Mouse (Mus musculus) layer of hippocampus, adult 18-20 months (tissue): ENCODE results near the gene Aurkb. TPM values are rescaled to one million over a fixed set of nuclear protein-coding genes. Genes with fewer than 3 reads are reported as not detected.

Experiments used
- DNase-seq, 2 experiments: peaks; one replicate each; pipeline ENCODE4 v3.0.0; 2022; ENCODE audit warnings: low spot score in 2 of 2
- total RNA-seq, 2 experiments: library from RNA; stranded (reverse); gene quantifications; 2 replicates each; pipeline ENCODE4 v1.2.3; 2021

Aurkb gene
- total RNA-seq, 2 experiments from 2014 or later = not detected

DNA sequence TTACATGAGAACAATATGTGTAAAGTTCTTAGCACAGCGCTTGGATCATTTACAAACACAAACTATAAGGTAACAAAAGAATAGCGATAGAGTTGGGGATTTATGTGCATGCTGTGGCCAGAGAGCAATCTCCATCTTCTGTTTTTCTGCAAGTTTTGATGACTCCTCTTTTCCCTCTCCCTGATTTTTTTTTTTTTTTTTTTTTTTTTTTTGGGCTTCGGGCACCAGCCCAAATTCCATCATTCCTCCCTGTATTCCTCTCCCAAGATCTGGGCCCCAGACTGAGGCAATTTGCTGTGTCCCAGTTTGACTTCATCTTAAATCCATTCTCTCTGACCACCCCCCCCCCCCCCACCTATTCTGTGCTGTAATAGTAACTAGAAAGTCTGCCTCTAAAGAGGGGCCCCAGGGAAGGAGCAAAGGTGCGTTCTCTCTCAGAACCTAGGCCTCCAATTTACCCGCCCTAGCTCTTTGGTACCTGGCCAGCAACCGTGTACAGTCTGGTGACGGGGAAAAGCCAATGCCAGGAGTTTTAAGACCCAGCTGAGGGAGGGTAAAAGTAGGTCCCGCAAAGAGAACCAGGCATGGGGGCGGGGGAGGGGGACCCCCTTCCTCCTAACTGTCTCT is 51.0 kb downstream of the Aurkb start:
- no peak for DNase-seq

DNA sequence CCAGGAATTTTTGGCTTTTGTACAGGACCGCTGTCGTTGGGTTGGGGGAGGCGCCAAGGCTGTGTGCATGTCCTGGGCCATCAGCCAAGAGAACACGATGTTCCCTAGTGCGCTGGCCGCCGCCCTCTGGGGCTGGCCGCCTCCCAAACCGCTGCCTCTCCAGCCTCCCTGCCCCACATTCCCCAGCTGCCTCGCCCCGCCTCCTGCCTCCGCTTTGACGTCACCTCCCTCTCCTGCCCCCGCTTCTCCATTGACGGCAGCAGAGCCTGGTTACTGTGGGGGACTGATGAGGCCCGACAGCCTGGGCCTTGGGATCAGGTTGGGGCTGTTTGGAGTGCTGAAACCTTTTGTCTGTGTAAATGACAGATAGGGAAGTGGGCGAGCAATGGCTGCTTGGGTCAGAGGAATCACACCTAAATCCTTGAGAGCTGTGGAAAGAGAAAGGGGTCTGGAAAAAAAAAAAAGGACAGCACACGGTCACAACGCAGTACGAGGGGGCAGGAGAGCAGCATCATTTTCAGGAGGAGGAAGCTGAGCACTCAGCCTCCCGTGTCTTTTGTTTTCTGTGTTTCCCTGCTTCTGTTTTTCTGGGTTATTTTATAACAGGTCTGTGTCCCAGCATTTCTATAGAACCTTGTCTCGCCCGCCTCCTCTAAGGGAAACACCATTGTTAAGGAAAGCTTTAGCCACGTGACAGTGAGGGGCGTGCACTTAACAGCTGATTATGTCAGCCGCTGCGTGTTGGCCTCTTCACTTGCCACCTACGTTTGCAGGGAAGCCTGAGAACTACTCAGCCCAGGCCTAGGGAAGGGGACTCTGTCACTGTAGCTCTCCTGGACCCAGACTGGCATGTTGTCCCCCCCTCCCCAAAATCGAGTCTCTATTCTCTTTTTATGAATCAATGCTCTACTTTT is 51.8 kb downstream of the Aurkb start:
- DNase-seq = peak; percentile 93 to 96

DNA sequence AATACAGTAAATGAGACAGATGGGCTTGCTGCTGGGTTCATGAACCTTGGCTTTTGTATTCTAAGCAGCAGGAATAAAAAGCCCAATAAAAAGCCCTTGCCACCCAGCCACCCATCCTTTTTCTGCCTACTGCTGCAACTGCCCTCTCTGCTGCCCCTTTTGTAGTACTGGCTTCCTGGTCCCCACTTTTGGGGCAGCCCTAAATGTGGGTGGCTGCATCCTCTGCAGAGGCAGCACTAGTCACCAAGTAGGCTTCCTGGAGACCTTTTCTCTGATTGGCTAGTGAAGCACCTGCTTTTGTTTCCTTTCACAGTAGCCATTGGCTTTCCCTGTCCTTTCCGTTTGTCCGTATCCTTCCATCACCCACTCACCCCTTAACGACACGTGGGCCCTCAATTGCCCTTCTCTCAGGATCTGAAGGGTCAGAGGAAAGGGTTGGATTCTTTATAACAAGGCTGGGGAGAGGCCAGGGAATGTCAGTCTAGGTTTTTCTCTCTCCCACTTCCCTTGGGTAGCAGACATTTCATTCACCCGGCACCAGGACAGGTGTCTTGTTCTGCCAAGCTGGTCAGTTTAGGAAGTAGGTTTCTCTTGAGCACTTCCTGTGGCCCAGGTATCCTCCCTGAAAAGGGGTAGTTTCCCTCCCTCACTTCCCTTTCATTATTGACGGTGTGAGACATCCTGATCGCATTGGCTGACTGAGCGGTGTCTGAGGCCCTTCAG is 52.8 kb downstream of the Aurkb start:
- DNase-seq = peak in 1 of 2 experiments; percentile 34

- DNase-seq = peak; percentile 92 to 98
Measured at GRCm38 (mm10) chr11:69098762-69099091, 53.3 kb downstream of the Aurkb start.

GRCm38 (mm10) chr11:69099177-69099914 is 53.9 kb downstream of the Aurkb start:
- DNase-seq = peak in 1 of 2 experiments; percentile 72

DNA sequence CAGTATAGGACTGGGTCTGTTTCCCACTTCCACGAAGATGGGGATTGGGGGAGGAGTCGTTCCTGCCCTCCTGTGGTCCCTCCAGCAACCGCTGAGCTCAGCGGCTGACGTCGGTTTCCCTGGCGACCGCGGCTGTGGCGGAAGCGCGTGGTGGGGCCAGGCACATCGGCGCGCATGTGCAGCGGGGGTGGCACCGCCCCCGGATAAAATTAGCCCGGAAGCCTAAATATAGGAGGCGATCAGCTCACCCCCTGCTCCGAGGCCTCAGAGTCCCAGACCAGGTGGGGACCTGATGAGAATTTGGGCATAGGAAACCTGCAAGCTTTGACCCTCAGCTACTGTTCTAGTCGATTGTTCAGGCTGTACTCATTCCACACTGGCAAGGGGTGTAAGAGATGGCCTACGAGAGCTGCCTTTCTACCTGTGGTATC is 54.5 kb downstream of the Aurkb start:
- peak; percentile 94 to 95 for DNase-seq

- DNase-seq = no peak
Measured at GRCm38 (mm10) chr11:69100639-69101360, 55.4 kb downstream of the Aurkb start.

Other genes starting within 250 kb of the Aurkb start
- gene Ndel1, start 173.8 kb upstream of the Aurkb start, total RNA-seq = 10 to 100 TPM; 95.9 to 98.2 TPM
- gene Rnf222, start 157.1 kb upstream of the Aurkb start, total RNA-seq = not detected
- gene Rpl26, start 144.1 kb upstream of the Aurkb start, total RNA-seq = 100 to 1,000 TPM; 802 to 835 TPM
- not detected for gene Odf4, start 118.6 kb upstream of the Aurkb start, total RNA-seq
- 1 to 10 TPM; 9.3 to 9.6 TPM for gene Arhgef15, start 88.2 kb upstream of the Aurkb start, total RNA-seq
- gene Slc25a35, start 77.5 kb upstream of the Aurkb start, total RNA-seq = 1 to 10 TPM; 4.2 to 5.3 TPM
- 10 to 100 TPM; 16.9 to 19.4 TPM for gene Rangrf, start 70.5 kb upstream of the Aurkb start, total RNA-seq
- 10 to 100 TPM; 22.1 to 23.4 TPM for gene Pfas, start 37.2 kb upstream of the Aurkb start, total RNA-seq
- gene Ctc1, start 29.7 kb upstream of the Aurkb start, total RNA-seq = 10 to 100 TPM; 34.3 to 39.2 TPM
- 10 to 100 TPM; 32.9 to 36.4 TPM for gene Borcs6, start 14.1 kb downstream of the Aurkb start, total RNA-seq
- gene Tmem107, start 25.2 kb downstream of the Aurkb start, total RNA-seq = 10 to 100 TPM; 15.2 to 21.0 TPM
- 1,000 to 10,000 TPM in 1 of 2 experiments, 100 to 1,000 TPM in 1; 995 to 1,010 TPM for gene Vamp2, start 42.8 kb downstream of the Aurkb start, total RNA-seq
- 100 to 1,000 TPM in 1 of 2 experiments, 10 to 100 TPM in 1; 92.9 to 115 TPM for gene Per1, start 49.6 kb downstream of the Aurkb start, total RNA-seq
- 1 to 10 TPM; 1.1 to 1.6 TPM for gene Hes7, start 74.8 kb downstream of the Aurkb start, total RNA-seq
- gene 9130213A22Rik, start 76.9 kb downstream of the Aurkb start, total RNA-seq = 1 to 10 TPM; 1.3 to 1.6 TPM
- 1 to 10 TPM; 8.6 to 9.1 TPM for gene Aloxe3, start 80.2 kb downstream of the Aurkb start, total RNA-seq
- 10 to 100 TPM; 10.7 to 18.4 TPM for gene Alox12b, start 111.3 kb downstream of the Aurkb start, total RNA-seq
- gene Alox8, start 152.2 kb downstream of the Aurkb start, total RNA-seq = 10 to 100 TPM in 1 of 2 experiments, 1 to 10 TPM in 1; 8.6 to 10.1 TPM
- gene Gucy2e, start 191.4 kb downstream of the Aurkb start, total RNA-seq = 1 to 10 TPM; 1.5 to 1.6 TPM